Mouse (Mus musculus) G1E (cell line): ENCODE measurements at regions not wholly inside any gene's neighbourhood (a gene's known extent, or its start where the extent isn't known, plus 50 kb on each side); places are given as distances from the start of the nearest gene placed in this dataset.

Source experiments
- CTCF ChIP-seq: IDR thresholded peaks from 2 replicates; pipeline ENCODE4 v1.5.1; 2012; ENCODE audit warnings: low read depth, low read length, inconsistent platforms, mixed read lengths
- GATA1 ChIP-seq: IDR thresholded peaks from 2 replicates; pipeline ENCODE4 v1.6.1; 2012; ENCODE audit warnings: borderline replicate concordance, low read length, inconsistent platforms, mixed read lengths

DNA sequence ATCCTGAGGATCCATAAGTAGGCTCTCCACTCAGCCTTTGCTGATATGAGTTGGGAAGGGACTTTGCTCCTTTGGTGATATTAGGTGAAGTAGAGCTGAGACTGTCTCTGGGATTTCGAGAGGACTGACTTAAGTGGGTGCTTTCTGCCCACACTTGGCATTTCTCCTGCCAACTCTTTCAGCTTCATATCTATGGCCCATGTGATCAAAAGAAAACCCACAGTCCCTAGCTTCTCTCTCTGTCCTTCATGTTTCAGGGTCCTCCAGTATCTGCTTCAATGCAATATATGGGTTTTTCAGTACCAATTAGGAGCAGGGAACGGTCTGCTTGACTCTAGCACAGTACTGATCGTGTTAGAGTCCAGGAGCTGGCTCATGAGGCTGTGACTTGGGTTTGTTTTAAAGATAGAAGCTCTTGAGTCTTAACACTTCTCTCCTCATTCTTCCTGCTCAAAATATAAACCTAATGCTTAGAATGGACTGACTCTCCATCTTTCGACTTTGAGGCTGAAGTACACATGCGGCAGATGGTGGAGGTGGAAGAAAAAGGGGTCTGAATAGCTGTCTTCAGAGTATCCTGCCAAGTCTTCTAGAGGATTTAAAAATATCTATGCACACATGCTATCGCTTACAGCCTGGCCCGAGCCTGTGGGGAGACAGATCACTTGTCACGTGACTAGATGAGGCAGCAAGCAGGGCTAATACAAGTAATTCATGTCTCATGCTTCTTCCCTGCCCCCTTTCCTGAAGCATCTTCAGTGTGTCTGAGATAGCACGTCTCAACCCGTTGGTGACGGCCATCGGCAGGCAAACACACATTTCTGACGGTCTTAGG lies 189.2 kb downstream of the Mex3b start:
- TF ChIP-seq CTCF (no peak), GATA1 (no peak)
